Mouse (Mus musculus): ENCODE results near the gene Map7d2. TPM values are rescaled to one million over a fixed set of nuclear protein-coding genes. Genes with fewer than 3 reads are reported as not detected.

The Map7d2 gene
- total and polyA plus RNA-seq, 2 experiments from 2014 or later, result 38.9 to 61.7 TPM

- DNase-seq (ENCODE audit: low spot score) (no peak), ATAC-seq (ENCODE audit: low FRiP score) (no peak)
- Histone ChIP-seq H3K27ac (ENCODE audit: low read depth, low read length) (no peak overlapping the region), H3K4me1 (ENCODE audit: insufficient read depth, low read length) (no peaks in the 10 kb centered on the region), H3K9ac (replicated peaks; ENCODE audit: low read length, poor library complexity, severe bottlenecking) (no peak overlapping the region), H3K4me3 (ENCODE audit: low read depth, low read length) (no peak overlapping the region), H3K36me3 (ENCODE audit: insufficient read depth, low read length) (no peaks in the 10 kb centered on the region), H3K9me3 (ENCODE audit: low read length) (no peaks in the 10 kb centered on the region), H3K4me2 (ENCODE audit: low read depth, low read length, poor library complexity, severe bottlenecking) (no peak overlapping the region), H3K27me3 (ENCODE audit: insufficient read depth, low read length) (0 out of 2 replicates have a peak, but pooled peaks cover 3% of the 10 kb centered on the region)
- WGBS, result 86% methylated on average over 4 of the region's 4 CpGs
- TF ChIP-seq CTCF (IDR thresholded peaks at IDR 0.05), result no peak
Observed at GRCm38 (mm10) chrX:159522651-159523050, 108.3 kb downstream of the Map7d2 start.

- Histone ChIP-seq H3K4me2 (ENCODE audit: low read depth, low read length, poor library complexity, severe bottlenecking) (no peak within 1 kb of the TSS), H3K9me3 (ENCODE audit: low read length) (no peaks in the 10 kb centered on the region), H3K27ac (ENCODE audit: low read depth, low read length) (no peak within 1 kb of the TSS), H3K4me3 (ENCODE audit: low read depth, low read length) (no peak within 1 kb of the TSS), H3K4me1 (ENCODE audit: insufficient read depth, low read length) (no peaks in the 10 kb centered on the region), H3K9ac (replicated peaks; ENCODE audit: low read length, poor library complexity, severe bottlenecking) (no peak within 1 kb of the TSS), H3K36me3 (ENCODE audit: insufficient read depth, low read length) (no peaks in the 10 kb centered on the region), H3K27me3 (ENCODE audit: insufficient read depth, low read length) (0 out of 2 replicates have a peak, but pooled peaks cover 3% of the 10 kb centered on the region)
- ATAC-seq (ENCODE audit: low FRiP score), result no peak
- 85% methylated on average over 6 of the region's 6 CpGs for WGBS
- no peak for DNase-seq (ENCODE audit: low spot score)
- no peak for TF ChIP-seq CTCF (IDR thresholded peaks at IDR 0.05)
Observed at GRCm38 (mm10) chrX:159526388-159526787, 112.0 kb downstream of the Map7d2 start, which contains the start of gene Bclaf3. TSS of gene Bclaf3 (plus strand) at chrX:159526688.

DNA sequence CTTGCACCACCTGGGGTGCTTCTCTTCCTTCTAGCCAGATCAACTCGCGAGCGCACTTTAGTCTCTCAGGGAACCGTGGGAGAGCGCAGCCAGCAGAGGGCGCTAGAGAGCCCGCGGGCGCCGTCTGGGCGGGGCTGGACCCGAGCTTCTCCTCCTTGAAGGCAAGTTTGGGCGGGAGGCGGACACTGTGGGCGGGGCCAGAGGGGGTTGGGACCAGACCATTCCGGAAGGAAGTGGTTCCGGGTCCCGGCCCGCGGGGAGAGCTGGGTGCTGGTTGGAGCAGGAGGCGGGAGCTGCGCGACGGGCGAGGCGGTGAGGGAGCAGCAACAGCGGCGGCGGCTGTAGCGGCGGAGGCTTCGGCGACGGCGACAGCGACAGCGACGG lies 118.0 kb downstream of the Map7d2 start:
- peak; percentile 95 for DNase-seq (ENCODE audit: low spot score)
- peak overlapping the region; percentile 65 for H3K9ac ChIP-seq (replicated peaks; ENCODE audit: low read length, poor library complexity, severe bottlenecking)
- peak; percentile 98 for ATAC-seq (ENCODE audit: low FRiP score)
- H3K9me3 ChIP-seq (ENCODE audit: low read length), result no peaks in the 10 kb centered on the region
- no peaks in the 10 kb centered on the region for H3K27me3 ChIP-seq (ENCODE audit: insufficient read depth, low read length)
- no peaks in the 10 kb centered on the region for H3K36me3 ChIP-seq (ENCODE audit: insufficient read depth, low read length)
- no peaks in the 10 kb centered on the region for H3K4me1 ChIP-seq (ENCODE audit: insufficient read depth, low read length)
- TF ChIP-seq CTCF (IDR thresholded peaks at IDR 0.05), result peak; percentile 96
- H3K4me3 ChIP-seq (ENCODE audit: low read depth, low read length), result peak overlapping the region; percentile 62
- H3K4me2 ChIP-seq (ENCODE audit: low read depth, low read length, poor library complexity, severe bottlenecking), result peak overlapping the region; percentile 53
- peak overlapping the region; percentile 67 for H3K27ac ChIP-seq (ENCODE audit: low read depth, low read length)
- 18% methylated on average over 27 of the region's 38 CpGs for WGBS

DNA sequence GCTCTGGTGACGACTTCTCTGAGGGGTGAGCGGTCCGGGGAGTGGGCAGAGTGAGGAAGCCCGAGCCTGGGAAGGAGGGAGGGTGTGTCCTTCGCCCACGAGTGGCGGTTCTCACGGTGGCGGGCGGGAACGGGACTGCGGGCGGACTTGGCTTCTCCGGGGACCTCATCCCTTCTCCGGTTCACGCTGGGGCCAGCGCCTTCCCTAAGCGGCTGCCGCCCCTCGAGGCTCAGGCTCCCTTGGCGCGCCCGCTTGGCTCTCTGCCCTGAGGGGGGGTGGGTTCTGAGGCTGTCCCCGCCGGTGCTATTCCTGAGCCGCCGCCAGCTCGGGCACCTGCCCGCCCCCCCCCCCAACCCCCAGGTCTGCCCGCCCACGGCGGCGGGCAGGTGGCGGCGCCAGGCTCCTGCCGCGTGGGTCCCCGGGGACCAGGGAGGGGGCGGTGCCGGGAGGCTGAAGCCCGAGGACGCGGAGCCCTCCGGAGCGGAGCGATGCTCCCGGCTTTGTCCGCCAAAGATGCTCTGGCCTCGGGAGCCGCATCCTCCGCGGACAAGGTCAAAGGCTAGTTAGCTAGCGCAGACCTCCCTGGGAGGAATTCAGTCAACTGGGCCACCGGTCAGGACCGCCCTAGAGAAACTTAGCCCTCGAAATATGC lies 118.6 kb downstream of the Map7d2 start:
- Histone ChIP-seq H3K4me1 (ENCODE audit: insufficient read depth, low read length) (no peaks in the 10 kb centered on the region), H3K9me3 (ENCODE audit: low read length) (no peaks in the 10 kb centered on the region), H3K9ac (replicated peaks; ENCODE audit: low read length, poor library complexity, severe bottlenecking) (peak overlapping the region; percentile 65), H3K4me3 (ENCODE audit: low read depth, low read length) (peak overlapping the region; percentile 62), H3K27me3 (ENCODE audit: insufficient read depth, low read length) (no peaks in the 10 kb centered on the region), H3K27ac (ENCODE audit: low read depth, low read length) (peak overlapping the region; percentile 67), H3K36me3 (ENCODE audit: insufficient read depth, low read length) (no peaks in the 10 kb centered on the region), H3K4me2 (ENCODE audit: low read depth, low read length, poor library complexity, severe bottlenecking) (peak overlapping the region; percentile 53)
- no peak for TF ChIP-seq CTCF (IDR thresholded peaks at IDR 0.05)
- DNase-seq (ENCODE audit: low spot score), result peak; percentile 0
- peak; percentile 67 for ATAC-seq (ENCODE audit: low FRiP score)
- 27% methylated on average over 26 of the region's 56 CpGs for WGBS

- 83% methylated on average over 18 of the region's 18 CpGs for WGBS
- no peaks in the 10 kb centered on the region for H3K9me3 ChIP-seq (ENCODE audit: low read length)
- no peak for TF ChIP-seq CTCF (IDR thresholded peaks at IDR 0.05)
- H3K27me3 ChIP-seq (ENCODE audit: insufficient read depth, low read length), result no peaks in the 10 kb centered on the region
- ATAC-seq (ENCODE audit: low FRiP score), result no peak
- H3K36me3 ChIP-seq (ENCODE audit: insufficient read depth, low read length), result no peaks in the 10 kb centered on the region
- H3K4me1 ChIP-seq (ENCODE audit: insufficient read depth, low read length), result no peaks in the 10 kb centered on the region
- no peak for DNase-seq (ENCODE audit: low spot score)
- no peak overlapping the region for H3K4me2 ChIP-seq (ENCODE audit: low read depth, low read length, poor library complexity, severe bottlenecking)
- H3K27ac ChIP-seq (ENCODE audit: low read depth, low read length), result no peak overlapping the region
- H3K4me3 ChIP-seq (ENCODE audit: low read depth, low read length), result no peak overlapping the region
- H3K9ac ChIP-seq (replicated peaks; ENCODE audit: low read length, poor library complexity, severe bottlenecking), result no peak overlapping the region
Observed at GRCm38 (mm10) chrX:159541936-159542335, 127.6 kb downstream of the Map7d2 start.

DNA sequence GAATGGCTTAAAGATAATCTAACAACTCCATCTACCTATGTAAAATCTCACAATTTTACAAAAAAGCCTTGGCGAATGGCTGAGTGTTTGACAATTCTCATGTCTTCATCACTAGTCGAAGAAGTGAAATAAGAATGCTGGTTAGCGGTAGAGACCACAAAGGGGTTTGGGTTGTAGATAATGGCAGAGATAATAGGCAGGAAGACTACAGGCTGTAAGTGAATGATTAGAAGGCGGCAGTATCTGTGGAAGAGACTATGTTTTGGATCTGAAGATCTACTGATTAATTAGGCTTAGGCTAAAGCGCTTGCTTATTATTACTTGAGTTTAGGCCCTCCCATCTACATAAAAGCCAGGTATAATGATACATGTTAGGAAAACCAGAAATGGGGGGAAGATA lies 132.7 kb downstream of the Map7d2 start:
- Histone ChIP-seq H3K36me3 (ENCODE audit: insufficient read depth, low read length) (peaks cover 2% of the 10 kb centered on the region; the same call in 1 of the 2 replicates), H3K4me1 (ENCODE audit: insufficient read depth, low read length) (no peaks in the 10 kb centered on the region), H3K4me3 (ENCODE audit: low read depth, low read length) (no peak overlapping the region), H3K9ac (replicated peaks; ENCODE audit: low read length, poor library complexity, severe bottlenecking) (no peak overlapping the region), H3K4me2 (ENCODE audit: low read depth, low read length, poor library complexity, severe bottlenecking) (no peak overlapping the region), H3K27me3 (ENCODE audit: insufficient read depth, low read length) (no peaks in the 10 kb centered on the region), H3K27ac (ENCODE audit: low read depth, low read length) (no peak overlapping the region), H3K9me3 (ENCODE audit: low read length) (no peaks in the 10 kb centered on the region)
- DNase-seq (ENCODE audit: low spot score) (no peak), ATAC-seq (ENCODE audit: low FRiP score) (no peak)
- WGBS, result 91% methylated on average over 5 of the region's 5 CpGs
- TF ChIP-seq CTCF (IDR thresholded peaks at IDR 0.05), result no peak

Other genes with a start within 250 kb of the Map7d2 start
- 21.2 and 21.5 TPM in 2 replicates for gene Rps6ka3, start 204.3 kb upstream of the Map7d2 start, total RNA-seq (2014; rRNA removed)
- gene Rps6ka3, start 204.3 kb upstream of the Map7d2 start, polyA plus RNA-seq (2015; fragmentation: Nextera tagmentation; extraction: Ambion mirVana), result 2.5 and 2.8 TPM in 2 replicates
- 82.5 and 103 TPM in 2 replicates for gene Eif1ax, start 42.4 kb upstream of the Map7d2 start, total RNA-seq (2014; rRNA removed)
- gene Eif1ax, start 42.4 kb upstream of the Map7d2 start, polyA plus RNA-seq (2015; fragmentation: Nextera tagmentation; extraction: Ambion mirVana), result 76.7 and 82.3 TPM in 2 replicates
- 9.9 and 15.4 TPM in 2 replicates for gene Bclaf3, start 112.1 kb downstream of the Map7d2 start, total RNA-seq (2014; rRNA removed)
- gene Bclaf3, start 112.1 kb downstream of the Map7d2 start, polyA plus RNA-seq (2015; fragmentation: Nextera tagmentation; extraction: Ambion mirVana), result 14.4 and 15.7 TPM in 2 replicates
- gene Sh3kbp1, start 212.7 kb downstream of the Map7d2 start, total RNA-seq (2014; rRNA removed), result 41.9 and 56.3 TPM in 2 replicates
- 37.0 and 42.4 TPM in 2 replicates for gene Sh3kbp1, start 212.7 kb downstream of the Map7d2 start, polyA plus RNA-seq (2015; fragmentation: Nextera tagmentation; extraction: Ambion mirVana)